Mouse (Mus musculus) layer of hippocampus, adult 11-12 months (tissue): ENCODE measurements around the gene Dip2c.
A peak's percentile ranks its signal among the peaks of the same experiment; 100 is the strongest.

Source experiments
- DNase-seq: peaks from one replicate; pipeline ENCODE4 v3.0.0; 2022; ENCODE audit warnings: low spot score

The Dip2c gene

GRCm38 (mm10) chr13:9667954-9668496 is 391.7 kb downstream of the Dip2c start:
- no peak for DNase-seq

GRCm38 (mm10) chr13:9669246-9669645 is 392.9 kb downstream of the Dip2c start:
- DNase-seq, result no peak

- no peak for DNase-seq
Observed at GRCm38 (mm10) chr13:9674126-9674525, 397.8 kb downstream of the Dip2c start.

GRCm38 (mm10) chr13:9681492-9681891 is 405.2 kb downstream of the Dip2c start:
- no peak for DNase-seq

GRCm38 (mm10) chr13:9683280-9683679 is 407.0 kb downstream of the Dip2c start:
- no peak for DNase-seq

GRCm38 (mm10) chr13:9684153-9684923 is 408.0 kb downstream of the Dip2c start:
- peak; percentile 54 for DNase-seq

- no peak for DNase-seq
Observed at GRCm38 (mm10) chr13:9686261-9686660, 409.9 kb downstream of the Dip2c start.

GRCm38 (mm10) chr13:9686765-9687164 is 410.4 kb downstream of the Dip2c start:
- no peak for DNase-seq

GRCm38 (mm10) chr13:9689366-9689765 is 413.0 kb downstream of the Dip2c start:
- DNase-seq, result no peak

- no peak for DNase-seq
Observed at GRCm38 (mm10) chr13:9692876-9693275, 416.5 kb downstream of the Dip2c start.

GRCm38 (mm10) chr13:9694651-9695050 is 418.3 kb downstream of the Dip2c start:
- DNase-seq, result no peak

GRCm38 (mm10) chr13:9695403-9695802 is 419.1 kb downstream of the Dip2c start:
- no peak for DNase-seq

GRCm38 (mm10) chr13:9695809-9696208 is 419.5 kb downstream of the Dip2c start:
- DNase-seq, result no peak

- no peak for DNase-seq
Observed at GRCm38 (mm10) chr13:9697340-9697739, 421.0 kb downstream of the Dip2c start.

GRCm38 (mm10) chr13:9702615-9703235 is 426.4 kb downstream of the Dip2c start:
- DNase-seq, result no peak

GRCm38 (mm10) chr13:9706720-9707119 is 430.4 kb downstream of the Dip2c start:
- DNase-seq, result no peak

GRCm38 (mm10) chr13:9708433-9709240 is 432.3 kb downstream of the Dip2c start:
- DNase-seq, result no peak

GRCm38 (mm10) chr13:9712409-9712808 is 436.1 kb downstream of the Dip2c start:
- DNase-seq, result no peak

GRCm38 (mm10) chr13:9712971-9713370 is 436.6 kb downstream of the Dip2c start:
- no peak for DNase-seq

GRCm38 (mm10) chr13:9713462-9714134 is 437.3 kb downstream of the Dip2c start:
- no peak for DNase-seq

GRCm38 (mm10) chr13:9715224-9715623 is 438.9 kb downstream of the Dip2c start:
- DNase-seq, result no peak
